Mouse (Mus musculus) forebrain, embryonic 10.5 days (tissue): ENCODE measurements around the gene Tspan4. TPM values are rescaled to one million over a fixed set of nuclear protein-coding genes. Genes with fewer than 3 reads are reported as not detected.

Experiments used
- DNase-seq: peaks from one replicate; pipeline ENCODE4 v3.0.0-alpha.2; 2017; ENCODE audit warnings: low spot score; ENCODE audit errors: extremely low spot score
- H3K27ac ChIP-seq: fragments of 300-500 bp; sonication (generic); 2 replicates; pipeline ENCODE4 v1.5.1; 2016; ENCODE audit warnings: mild to moderate bottlenecking
- H3K27me3 ChIP-seq: fragments of 300-500 bp; sonication (generic); 2 replicates; pipeline ENCODE4 v1.6.1; 2016; ENCODE audit warnings: mild to moderate bottlenecking; ENCODE audit not compliant: poor library complexity, severe bottlenecking
- H3K36me3 ChIP-seq: fragments of 300-500 bp; sonication (generic); replicated peaks from 2 replicates; pipeline ENCODE4 v1.6.1; 2016; ENCODE audit warnings: mild to moderate bottlenecking, moderate library complexity
- H3K4me1 ChIP-seq: fragments of 300-500 bp; sonication (generic); 2 replicates; pipeline ENCODE4 v1.6.1; 2016
- H3K4me3 ChIP-seq: fragments of 300-500 bp; sonication (generic); 2 replicates; pipeline ENCODE4 v1.5.1; 2016; ENCODE audit warnings: mild to moderate bottlenecking, moderate library complexity
- H3K9me3 ChIP-seq: fragments of 300-500 bp; sonication (generic); 2 replicates; pipeline ENCODE4 v1.6.1; 2016; ENCODE audit warnings: mild to moderate bottlenecking, moderate library complexity
- WGBS: fragments of 180-500 bp; shearing (Covaris S2); methylation state at CpG from one replicate; pipeline ENCODE4 v1.1.7; 2016; 5-methylcytosine and 5-hydroxymethylcytosine counted together
- polyA plus RNA-seq: library from polyadenylated mRNA; unstranded; fragments of >200 nt; fragmentation: Nextera tagmentation; extraction: Ambion mirVana; gene quantifications from 2 replicates; pipeline ENCODE4 v1.2.1, GENCODE M21; 2016

Tspan4 gene
- 31.4 and 37.9 TPM in 2 replicates for polyA plus RNA-seq

DNA sequence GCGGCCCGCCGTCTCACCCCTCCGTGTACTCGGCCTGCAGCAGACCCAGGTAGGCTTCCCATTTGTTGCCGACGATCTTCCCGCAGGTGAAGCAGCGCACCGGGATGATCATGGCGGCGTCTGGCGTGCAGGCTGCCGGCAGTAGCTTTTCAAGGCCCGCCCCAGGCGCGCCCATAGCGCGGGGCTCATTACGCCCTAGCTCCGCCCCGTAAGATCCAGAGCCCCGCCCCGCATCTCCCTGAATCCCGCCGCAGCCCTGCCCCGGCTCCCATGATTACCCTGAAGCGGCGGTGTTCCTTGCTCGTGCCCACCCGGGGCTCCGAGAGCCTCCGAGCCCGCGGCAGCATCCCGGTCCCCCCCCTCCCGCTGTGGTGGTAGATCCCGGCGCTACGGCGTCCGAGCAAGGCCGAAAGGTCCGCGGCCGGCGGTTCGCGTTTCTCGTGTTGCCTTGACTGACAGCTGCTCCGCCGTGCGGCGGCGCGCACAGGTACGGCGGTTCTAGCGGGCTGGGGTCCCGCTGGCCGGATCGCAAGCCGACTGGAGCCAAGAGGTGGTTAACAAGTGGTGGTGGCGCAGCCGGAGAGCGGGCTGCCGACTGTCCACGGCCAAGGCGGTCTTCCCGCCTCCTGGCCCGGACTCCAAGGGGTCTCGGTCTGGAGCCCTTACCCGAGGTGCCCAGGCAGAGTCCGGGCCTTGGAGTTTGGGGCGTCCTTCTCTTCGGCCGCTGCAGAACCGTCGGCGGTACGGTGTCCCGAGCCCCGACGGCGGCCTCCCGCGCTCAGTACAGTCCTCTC lies at the start of gene Tspan4, which contains the start of gene Polr2l:
Gene Tspan4 (plus strand): TSS at position 230 of the 794 bp plus-strand sequence.
Gene Polr2l (minus strand): TSS at position 122 of the 794 bp plus-strand sequence.
- Histone ChIP-seq H3K4me1 (peaks cover 51% of the 10 kb centered on the region), H3K9me3 (no peaks in the 10 kb centered on the region), H3K27ac (peak within 1 kb of the TSS; percentile 99), H3K36me3 (peaks cover 26% of the 10 kb centered on the region), H3K27me3 (peaks cover 29% of the 10 kb centered on the region), H3K4me3 (peak within 1 kb of the TSS; percentile 88)
- peak; percentile 92 for DNase-seq
- WGBS, result under 1% methylated on average over 87 of the region's 87 CpGs

DNA sequence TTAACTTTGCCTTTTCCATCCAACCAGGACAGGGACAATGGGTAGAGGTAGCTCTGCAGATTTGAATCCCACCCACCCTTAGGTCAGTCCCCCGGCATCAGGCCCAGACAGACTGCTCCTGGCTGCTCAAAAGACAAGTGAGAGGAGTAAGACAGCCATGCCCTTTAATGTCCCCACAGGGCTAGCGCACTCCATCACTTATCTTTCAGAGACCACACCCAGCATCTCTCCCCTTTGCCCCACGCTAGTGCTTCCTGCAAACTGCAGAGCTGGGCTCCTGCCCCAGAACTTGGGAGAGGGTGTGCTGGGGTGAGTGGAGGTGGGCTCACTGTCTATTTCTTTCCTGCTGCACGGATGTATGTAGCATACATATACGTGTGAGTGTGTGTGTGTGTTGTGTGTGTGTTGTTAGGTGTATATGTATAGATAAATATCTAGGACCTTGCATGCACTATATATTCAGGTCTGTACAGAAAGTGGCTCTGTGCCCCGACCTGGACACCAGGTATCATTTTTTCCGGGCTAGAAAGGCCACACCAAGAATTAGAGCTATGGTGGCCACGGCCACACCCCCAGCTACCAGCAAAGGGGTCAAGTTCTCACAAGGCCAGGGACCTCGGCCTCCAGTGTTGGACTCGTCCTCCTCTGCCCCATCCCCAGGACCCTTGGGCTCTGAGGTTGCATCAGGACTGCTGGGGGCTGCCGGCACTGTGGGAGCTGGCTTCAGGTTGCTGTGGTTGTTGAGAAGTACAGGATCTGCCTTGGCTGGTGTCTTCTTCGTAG lies 47.9 kb upstream of the Tspan4 start:
- DNase-seq, result no peak
- Histone ChIP-seq H3K27ac (no peak overlapping the region), H3K27me3 (peaks cover 8% of the 10 kb centered on the region), H3K4me3 (no peak overlapping the region), H3K9me3 (no peaks in the 10 kb centered on the region), H3K4me1 (peaks cover 30% of the 10 kb centered on the region), H3K36me3 (peaks cover 19% of the 10 kb centered on the region)
- 89% methylated on average over 12 of the region's 12 CpGs for WGBS

DNA sequence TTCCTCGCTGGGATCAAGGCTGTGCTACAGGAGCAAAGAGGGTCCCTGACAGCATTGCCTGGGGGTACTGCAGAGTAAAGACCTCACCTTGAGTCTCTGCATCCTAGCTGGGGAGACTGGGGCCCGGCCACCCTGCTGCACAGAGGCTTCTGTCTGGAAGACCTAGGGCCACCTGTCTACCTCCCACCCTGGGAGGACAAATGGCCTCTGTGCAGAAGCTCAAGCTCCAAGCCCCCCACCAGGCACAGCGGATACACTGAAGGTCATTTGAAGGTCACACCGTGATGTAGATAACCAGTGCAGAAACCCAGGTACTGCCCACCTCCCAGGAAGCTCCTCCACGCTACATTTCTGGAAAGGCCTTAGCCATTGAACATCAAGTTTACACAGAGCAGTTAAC lies 46.3 kb upstream of the Tspan4 start:
- no peaks in the 10 kb centered on the region for H3K9me3 ChIP-seq
- peaks cover 41% of the 10 kb centered on the region for H3K4me1 ChIP-seq
- no peak for DNase-seq
- H3K4me3 ChIP-seq, result peak overlapping the region; percentile 55
- peak overlapping the region; percentile 68 for H3K27ac ChIP-seq
- 52% methylated on average over 5 of the region's 5 CpGs for WGBS
- peaks cover 8% of the 10 kb centered on the region for H3K27me3 ChIP-seq
- H3K36me3 ChIP-seq, result peaks cover 35% of the 10 kb centered on the region

DNA sequence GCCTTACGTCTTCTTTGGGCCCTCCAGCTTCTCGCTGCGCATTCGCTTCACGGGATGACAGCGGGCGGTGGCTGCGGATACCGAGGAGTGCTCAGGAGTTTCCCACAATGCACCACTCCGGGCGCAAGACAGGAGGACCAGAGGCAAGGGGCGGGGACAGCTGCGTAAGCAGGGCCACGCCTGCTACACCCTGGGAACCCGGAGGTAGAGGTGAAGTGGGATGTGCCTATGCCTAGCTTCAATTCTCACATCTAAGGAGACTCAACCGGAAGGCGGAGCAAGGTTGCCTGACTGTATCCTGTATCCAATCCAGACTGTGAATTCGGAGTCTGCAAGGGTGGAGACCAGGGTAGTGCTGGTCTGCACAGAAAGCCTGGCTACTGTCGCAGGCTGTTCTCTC lies 45.7 kb upstream of the Tspan4 start, which contains the start of gene Cend1:
Gene Cend1 (minus strand): TSS at position 182 of the 400 bp plus-strand sequence.
- peak within 1 kb of the TSS; percentile 68 for H3K27ac ChIP-seq

DNA sequence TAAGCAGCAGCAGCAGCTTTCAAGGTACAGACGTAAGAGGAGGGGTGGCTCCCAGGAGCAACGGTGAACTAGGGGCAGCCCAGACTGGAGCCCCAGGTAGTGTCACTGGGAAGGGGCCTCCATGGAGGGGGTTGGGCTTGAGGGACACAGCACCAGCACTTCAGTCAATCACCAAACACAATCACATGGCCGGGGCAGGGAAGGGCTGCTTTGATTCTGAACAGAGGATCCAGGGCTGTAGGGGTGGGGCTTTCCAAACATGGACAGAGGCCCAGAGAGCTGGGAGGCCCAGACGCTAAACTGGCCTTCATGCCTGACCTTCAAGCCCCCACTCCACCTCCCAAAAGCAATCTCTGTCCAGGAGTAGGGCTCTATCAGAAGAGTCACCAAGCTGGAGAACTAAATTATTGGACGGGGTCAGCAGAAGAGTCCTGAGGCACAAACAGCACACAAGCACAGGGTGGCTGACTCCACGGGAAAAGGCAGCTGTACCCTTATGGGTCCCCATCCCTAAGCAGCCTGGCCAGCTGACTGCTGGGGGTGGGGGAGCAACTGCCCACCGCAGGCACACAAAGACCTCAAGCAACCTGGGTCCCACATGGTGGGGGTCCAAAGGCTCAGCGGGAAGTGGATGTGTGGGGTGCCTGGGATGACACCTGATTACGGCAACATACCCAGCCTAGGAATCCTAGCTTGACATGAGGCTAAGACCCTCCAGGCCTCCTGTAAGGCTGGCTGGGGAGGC lies 45.0 kb upstream of the Tspan4 start:
- Histone ChIP-seq H3K36me3 (peaks cover 39% of the 10 kb centered on the region), H3K27ac (no peak overlapping the region), H3K4me3 (peak overlapping the region; percentile 55; the same call in 1 of the 2 replicates), H3K9me3 (no peaks in the 10 kb centered on the region), H3K4me1 (peaks cover 54% of the 10 kb centered on the region), H3K27me3 (peaks cover 8% of the 10 kb centered on the region)
- DNase-seq, result no peak
- 73% methylated on average over 9 of the region's 9 CpGs for WGBS

More for the DNA sequence above, 45.7 kb upstream of the Tspan4 start, which contains the start of gene Cend1:
- Histone ChIP-seq H3K36me3 (peaks cover 39% of the 10 kb centered on the region), H3K9me3 (no peaks in the 10 kb centered on the region), H3K4me3 (peak within 1 kb of the TSS; percentile 55), H3K4me1 (peaks cover 47% of the 10 kb centered on the region), H3K27me3 (peaks cover 8% of the 10 kb centered on the region)
- WGBS, result 4% methylated on average over 19 of the region's 19 CpGs
- DNase-seq, result peak; percentile 70

DNA sequence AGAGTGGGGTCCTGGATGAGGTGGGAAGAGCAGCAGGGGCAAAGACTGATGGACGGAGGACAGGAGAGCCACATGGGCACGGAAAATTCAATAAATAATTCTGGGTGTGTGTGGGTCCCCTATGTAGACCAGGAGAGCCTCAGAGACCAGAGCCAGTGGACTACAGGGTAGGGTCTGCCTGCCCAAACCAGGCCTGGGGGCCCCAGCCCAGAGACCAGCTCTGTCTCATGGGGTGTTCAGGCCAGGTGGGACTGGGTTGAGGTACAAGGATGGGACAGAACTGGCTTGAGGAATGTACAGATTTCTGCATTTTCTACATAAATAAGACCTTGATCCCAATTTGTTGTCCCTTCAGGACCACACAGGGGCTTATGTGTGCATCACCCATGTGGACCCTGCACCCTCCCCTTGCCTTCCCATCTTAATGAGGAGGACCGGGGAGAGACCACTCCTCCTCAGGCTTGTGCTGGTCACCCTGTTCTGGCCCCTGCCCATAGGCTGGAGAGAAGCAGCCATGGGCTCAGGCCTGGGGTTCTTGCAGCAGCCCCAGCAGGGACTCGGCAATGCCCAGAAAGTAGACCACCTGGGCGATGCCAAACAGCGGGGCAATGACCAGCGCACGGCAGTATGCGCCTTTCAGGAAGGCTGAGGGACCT lies 44.3 kb upstream of the Tspan4 start:
- no peak overlapping the region; the same call in 1 of the 2 replicates for H3K4me3 ChIP-seq
- WGBS, result 97% methylated on average over 9 of the region's 9 CpGs
- peaks cover 8% of the 10 kb centered on the region for H3K27me3 ChIP-seq
- H3K27ac ChIP-seq, result no peak overlapping the region
- H3K4me1 ChIP-seq, result peaks cover 61% of the 10 kb centered on the region
- no peak for DNase-seq
- H3K9me3 ChIP-seq, result no peaks in the 10 kb centered on the region
- peaks cover 39% of the 10 kb centered on the region for H3K36me3 ChIP-seq

DNA sequence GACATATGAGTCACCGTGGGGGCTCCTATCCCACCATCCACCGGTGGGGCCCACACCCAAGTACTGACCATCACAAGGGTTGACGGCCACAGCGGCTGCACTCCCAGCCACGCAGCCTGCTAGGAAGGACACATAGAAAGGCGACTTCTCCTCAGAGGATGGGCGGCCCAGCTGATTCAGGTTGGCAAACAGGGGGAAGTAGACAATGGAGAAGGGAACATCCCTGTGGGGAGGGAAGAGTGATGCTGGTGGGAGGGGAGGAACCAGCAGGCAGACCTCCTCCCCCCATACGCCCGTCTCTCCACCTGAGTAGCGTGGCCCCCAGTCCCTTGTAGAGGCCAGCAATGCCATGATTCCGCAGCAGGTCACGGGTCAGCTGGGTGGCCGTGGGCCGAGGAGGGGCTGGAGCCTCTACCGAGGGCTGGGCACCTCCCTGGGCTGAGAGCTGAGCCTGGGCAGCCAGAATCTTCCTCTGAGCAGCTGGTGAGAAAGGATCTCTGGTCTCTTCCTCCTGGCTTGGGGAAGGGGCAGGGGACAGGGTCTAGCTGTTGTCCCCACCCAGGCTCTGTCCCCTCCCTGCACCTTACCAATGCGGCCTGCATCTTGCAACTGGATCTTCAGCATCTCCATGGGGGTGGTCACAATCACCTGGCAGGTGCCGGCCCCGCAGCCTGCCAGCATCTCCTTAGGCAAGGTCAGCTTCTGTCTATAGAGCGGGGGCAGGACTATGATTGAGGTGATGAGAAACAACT lies 43.4 kb upstream of the Tspan4 start:
- no peak for DNase-seq
- H3K36me3 ChIP-seq, result peaks cover 39% of the 10 kb centered on the region
- no peaks in the 10 kb centered on the region for H3K9me3 ChIP-seq
- 94% methylated on average over 19 of the region's 19 CpGs for WGBS
- no peak overlapping the region for H3K27ac ChIP-seq
- peaks cover 8% of the 10 kb centered on the region; the same call in 1 of the 2 replicates for H3K27me3 ChIP-seq
- H3K4me3 ChIP-seq, result no peak overlapping the region
- H3K4me1 ChIP-seq, result peaks cover 70% of the 10 kb centered on the region

DNA sequence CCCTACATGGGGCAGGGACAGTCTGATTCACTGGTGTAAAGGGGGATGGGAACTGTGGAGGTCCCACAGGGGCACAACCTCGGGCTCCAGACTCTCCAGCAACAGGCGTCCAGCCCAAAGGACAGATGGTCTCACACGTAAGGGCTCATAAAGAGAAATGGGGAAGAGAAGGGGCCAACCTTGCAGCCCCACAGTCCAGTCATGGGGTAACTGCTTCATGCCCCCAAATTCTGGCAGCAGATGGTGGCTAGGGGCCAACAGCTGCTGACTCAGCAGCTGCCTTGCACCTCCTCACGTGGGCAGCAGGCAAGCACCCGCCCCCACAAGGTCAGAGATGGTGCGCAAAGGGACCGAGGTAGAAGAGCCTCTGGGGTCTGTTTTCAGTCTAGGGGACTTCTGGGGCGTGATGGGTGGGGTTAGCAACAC lies 42.8 kb upstream of the Tspan4 start:
- Histone ChIP-seq H3K36me3 (peaks cover 39% of the 10 kb centered on the region), H3K4me3 (peak overlapping the region; percentile 10; the same call in 1 of the 2 replicates), H3K4me1 (peaks cover 76% of the 10 kb centered on the region), H3K27me3 (peaks cover 8% of the 10 kb centered on the region; the same call in 1 of the 2 replicates), H3K9me3 (no peaks in the 10 kb centered on the region), H3K27ac (no peak overlapping the region)
- DNase-seq, result no peak
- WGBS, result 86% methylated on average over 8 of the region's 8 CpGs

DNA sequence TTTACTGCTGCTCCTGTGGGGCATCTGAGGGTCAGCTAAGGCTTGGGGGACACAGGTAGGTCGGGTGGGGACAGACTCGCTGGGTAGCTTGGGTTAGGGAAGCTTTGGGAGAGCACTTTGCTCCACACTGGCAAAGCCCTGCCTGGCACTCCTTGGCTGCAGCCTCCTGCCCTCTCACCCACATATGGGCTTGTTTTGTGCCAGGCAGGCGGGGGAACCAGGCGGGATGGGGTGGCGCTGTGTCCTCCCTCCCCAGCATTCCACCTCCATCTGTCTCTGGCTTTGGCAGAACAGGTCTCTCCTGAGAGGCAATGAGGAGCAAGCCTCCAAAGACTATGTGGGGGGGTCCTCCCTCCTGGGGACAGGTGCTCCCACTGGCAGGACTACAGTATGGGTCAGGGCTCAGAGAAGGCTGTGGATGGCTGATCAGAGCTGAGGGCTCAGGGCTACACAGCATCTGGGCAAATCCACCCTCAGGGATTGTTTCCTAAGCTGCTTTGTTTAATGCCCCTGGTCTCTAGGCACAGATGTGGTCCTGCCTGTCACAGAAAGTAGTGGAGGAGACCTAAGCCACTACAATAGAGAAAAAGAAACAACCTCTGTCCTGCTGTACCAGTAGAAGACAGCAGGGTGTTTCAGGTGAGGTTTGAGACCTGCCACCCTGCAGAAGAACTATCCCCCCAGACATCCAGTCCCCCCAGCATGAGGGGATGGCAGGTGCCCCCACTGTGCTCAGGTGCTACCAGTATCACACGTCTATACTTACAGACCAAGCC lies 42.1 kb upstream of the Tspan4 start:
- DNase-seq, result no peak
- 86% methylated on average over 6 of the region's 6 CpGs for WGBS
- 0 out of 2 replicates have a peak overlapping the region, but pooled peaks have one; percentile 86 for H3K27ac ChIP-seq
- H3K4me3 ChIP-seq, result peak overlapping the region; percentile 72; the same call in 1 of the 2 replicates
- H3K4me1 ChIP-seq, result peaks cover 83% of the 10 kb centered on the region
- peaks cover 2% of the 10 kb centered on the region; the same call in 1 of the 2 replicates for H3K27me3 ChIP-seq
- peaks cover 42% of the 10 kb centered on the region for H3K36me3 ChIP-seq
- no peaks in the 10 kb centered on the region for H3K9me3 ChIP-seq

DNA sequence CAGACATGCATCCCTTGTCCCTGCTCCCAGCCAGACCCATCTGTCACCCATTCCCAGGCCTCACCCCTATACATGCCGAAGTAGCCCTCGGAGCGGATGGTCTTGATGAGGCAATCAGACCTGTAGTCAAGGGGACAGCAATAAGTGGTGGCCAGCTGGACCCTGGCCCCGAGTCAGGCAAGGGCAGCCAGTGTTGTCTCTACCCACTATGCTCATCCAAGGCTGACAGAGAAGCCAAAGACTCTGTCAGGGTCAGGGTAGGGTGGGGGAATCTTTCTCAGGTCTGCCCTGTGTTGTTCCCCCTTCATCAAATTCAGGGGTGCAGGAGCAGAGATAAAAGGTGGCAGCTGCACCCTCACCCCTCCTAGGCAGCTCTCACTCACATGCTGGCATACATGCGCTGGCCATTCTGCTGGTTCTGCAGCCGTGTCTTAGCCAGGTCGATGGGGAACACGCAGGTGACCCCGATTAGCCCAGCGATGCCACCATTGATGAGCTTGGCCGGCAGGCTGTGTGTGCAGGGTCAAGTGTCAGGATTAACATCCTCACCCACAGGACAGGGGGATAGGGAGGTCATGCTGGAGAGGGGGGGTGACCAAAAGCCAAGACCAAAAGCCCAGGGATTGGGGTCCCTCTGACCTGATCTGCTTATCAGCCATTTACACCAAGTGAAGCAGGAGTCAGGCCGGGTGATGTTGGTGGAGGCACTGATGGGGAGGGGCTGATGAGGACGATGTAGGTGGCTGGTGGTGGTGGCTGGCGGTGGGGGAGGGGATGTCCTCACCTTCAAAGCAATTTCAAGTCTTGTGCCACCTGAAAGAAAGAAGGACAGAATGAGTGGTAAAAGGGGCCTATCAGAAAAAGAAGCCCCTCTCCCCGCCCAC lies 41.3 kb upstream of the Tspan4 start:
- Histone ChIP-seq H3K4me1 (peaks cover 78% of the 10 kb centered on the region), H3K4me3 (peak overlapping the region; percentile 72), H3K36me3 (peaks cover 51% of the 10 kb centered on the region), H3K27me3 (no peaks in the 10 kb centered on the region), H3K9me3 (no peaks in the 10 kb centered on the region), H3K27ac (peak overlapping the region; percentile 86)
- 79% methylated on average over 15 of the region's 15 CpGs for WGBS
- DNase-seq, result no peak
